Mouse (Mus musculus) liver, embryonic 13.5 days (tissue): Measurements from ENCODE around the gene C130050O18Rik. TPM values are rescaled to one million over a fixed set of nuclear protein-coding genes. Genes with fewer than 3 reads are reported as not detected.

Experiments
- ATAC-seq: fragments of 200-750 bp; cut with Nextera tagmentation; 2 replicates; pipeline ENCODE4 v1.8.0; 2017; ENCODE audit warnings: low read depth, mild to moderate bottlenecking, moderate number of reproducible peaks, moderate library complexity
- DNase-seq: peaks from one replicate; pipeline ENCODE4 v3.0.0; 2022
- H3K27ac ChIP-seq: fragments of 300-500 bp; sonication (generic); 2 replicates; pipeline ENCODE4 v1.5.1; 2015; ENCODE audit warnings: moderate library complexity, mild to moderate bottlenecking, inconsistent platforms
- H3K27me3 ChIP-seq: fragments of 300-500 bp; sonication (generic); 2 replicates; pipeline ENCODE4 v1.6.1; 2015; ENCODE audit warnings: mild to moderate bottlenecking, inconsistent platforms
- H3K36me3 ChIP-seq: fragments of 300-500 bp; sonication (generic); 2 replicates; pipeline ENCODE4 v1.6.1; 2015; ENCODE audit warnings: mild to moderate bottlenecking, inconsistent platforms
- H3K4me1 ChIP-seq: fragments of 300-500 bp; sonication (generic); replicated peaks from 2 replicates; pipeline ENCODE4 v1.6.1; 2015; ENCODE audit warnings: inconsistent platforms
- H3K4me2 ChIP-seq: fragments of 300-500 bp; sonication (generic); 2 replicates; pipeline ENCODE4 v1.6.1; 2015; ENCODE audit warnings: inconsistent platforms, mild to moderate bottlenecking, moderate library complexity
- H3K4me3 ChIP-seq: fragments of 300-500 bp; sonication (generic); replicated peaks from 2 replicates; pipeline ENCODE4 v1.5.1; 2015; ENCODE audit warnings: mild to moderate bottlenecking, inconsistent platforms
- H3K9ac ChIP-seq: fragments of 300-500 bp; sonication (generic); 2 replicates; pipeline ENCODE4 v1.6.1; 2015; ENCODE audit warnings: mild to moderate bottlenecking, inconsistent platforms
- H3K9me3 ChIP-seq: fragments of 300-500 bp; sonication (generic); replicated peaks from 2 replicates; pipeline ENCODE4 v1.6.1; 2016; ENCODE audit warnings: inconsistent platforms
- WGBS: fragments of 180-500 bp; shearing (Covaris S2); methylation state at CpG from one replicate; pipeline ENCODE4 v1.1.7; 2015; ENCODE audit not compliant: insufficient replicate concordance; 5-methylcytosine and 5-hydroxymethylcytosine counted together
- polyA plus RNA-seq: library from polyadenylated mRNA; unstranded; fragments of >200 nt; fragmentation: Nextera tagmentation; extraction: Ambion mirVana; gene quantifications from 2 replicates; pipeline ENCODE4 v1.2.1, GENCODE M21; 2015

Gene C130050O18Rik
- polyA plus RNA-seq, 1 experiment from 2014 or later = 0.89 TPM

DNA sequence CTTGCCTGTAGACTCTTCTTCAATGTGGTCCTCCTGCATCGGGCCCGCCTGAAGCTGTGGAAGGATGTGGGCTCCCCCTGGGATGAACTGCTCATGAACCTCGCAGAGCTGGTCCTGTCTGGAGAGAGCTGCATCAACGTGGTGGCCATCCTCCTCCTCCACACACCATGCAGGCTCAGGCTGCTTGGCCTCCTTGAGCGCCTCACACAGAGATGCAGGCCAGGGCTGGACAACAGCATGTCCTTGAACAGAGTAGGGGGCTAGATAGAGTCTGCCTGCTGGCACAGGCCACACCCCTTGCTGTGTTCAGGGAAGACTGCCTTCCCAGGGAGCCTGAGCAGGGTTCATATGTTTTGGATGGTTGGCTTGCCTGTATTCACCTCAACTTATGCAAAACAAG, 9.9 kb downstream of the C130050O18Rik start:
- Histone ChIP-seq H3K36me3 (peaks cover 15% of the 10 kb centered on the region; the same call in 1 of the 2 replicates), H3K27me3 (no peaks in the 10 kb centered on the region), H3K4me3 (no peak overlapping the region), H3K9ac (no peak overlapping the region), H3K4me1 (peaks cover 3% of the 10 kb centered on the region; the same call in 1 of the 2 replicates), H3K27ac (no peak overlapping the region), H3K9me3 (no peaks in the 10 kb centered on the region), H3K4me2 (no peak overlapping the region)
- WGBS = 74% methylated on average over 5 of the region's 5 CpGs
- no peak for ATAC-seq
- DNase-seq = no peak

DNA sequence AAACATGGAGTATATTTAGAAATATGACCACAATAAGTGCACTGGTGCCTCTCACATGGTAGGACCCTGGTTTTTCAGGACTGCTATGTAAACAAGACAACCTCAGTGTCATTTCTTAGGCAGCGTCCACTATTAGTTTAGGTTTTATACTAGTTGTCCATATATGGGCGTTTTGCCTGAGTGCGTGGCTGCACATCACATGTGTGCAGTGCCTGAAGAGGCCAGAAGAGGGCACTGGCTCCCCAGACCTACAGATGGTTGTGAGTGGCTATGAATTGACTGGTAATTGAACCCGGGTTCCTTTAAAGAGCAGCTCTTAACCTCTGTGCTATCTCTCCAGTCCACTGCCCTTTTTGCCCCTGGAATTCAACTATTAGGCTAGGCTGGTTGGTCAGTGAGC, 11.9 kb downstream of the C130050O18Rik start:
- no peaks in the 10 kb centered on the region for H3K9me3 ChIP-seq
- H3K27ac ChIP-seq = no peak overlapping the region
- H3K4me1 ChIP-seq = no peaks in the 10 kb centered on the region
- no peaks in the 10 kb centered on the region for H3K27me3 ChIP-seq
- no peak overlapping the region for H3K4me2 ChIP-seq
- no peak for ATAC-seq
- H3K9ac ChIP-seq = no peak overlapping the region
- no peak for DNase-seq
- H3K36me3 ChIP-seq = peaks cover 15% of the 10 kb centered on the region; the same call in 1 of the 2 replicates
- no peak overlapping the region for H3K4me3 ChIP-seq
- 82% methylated on average over 4 of the region's 4 CpGs for WGBS

DNA sequence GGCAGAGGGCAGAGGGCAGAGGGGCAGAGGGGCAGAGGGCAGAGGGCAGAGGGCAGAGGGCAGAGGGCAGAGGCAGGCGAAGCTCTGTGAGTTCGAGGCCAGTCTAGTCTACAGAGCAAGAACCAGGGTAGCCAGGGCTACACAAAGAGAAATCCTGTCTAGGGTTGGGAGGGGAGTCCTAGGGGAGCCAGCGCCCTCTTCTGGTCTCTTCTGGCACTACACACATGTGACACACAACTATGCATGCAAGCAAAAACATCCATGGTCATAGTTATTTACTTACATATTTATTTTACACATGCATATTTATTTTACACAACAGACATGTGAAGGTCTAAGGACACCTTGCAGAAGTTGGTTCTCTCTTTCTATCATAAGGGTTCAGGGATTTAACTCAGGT, 12.4 kb downstream of the C130050O18Rik start:
- H3K4me3 ChIP-seq = no peak overlapping the region
- H3K9ac ChIP-seq = no peak overlapping the region
- ATAC-seq = no peak

GRCm38 (mm10) chr5:139418110-139418509, 13.0 kb downstream of the C130050O18Rik start:
- ATAC-seq (no peak), DNase-seq (no peak)
- Histone ChIP-seq H3K4me2 (no peak overlapping the region), H3K36me3 (peaks cover 15% of the 10 kb centered on the region; the same call in 1 of the 2 replicates), H3K4me1 (no peaks in the 10 kb centered on the region), H3K27me3 (no peaks in the 10 kb centered on the region), H3K4me3 (no peak overlapping the region), H3K9me3 (no peaks in the 10 kb centered on the region), H3K27ac (no peak overlapping the region), H3K9ac (no peak overlapping the region)
- WGBS = 51% methylated on average over 2 of the region's 2 CpGs

More for the DNA sequence above, 12.4 kb downstream of the C130050O18Rik start:
- DNase-seq = no peak
- Histone ChIP-seq H3K27ac (no peak overlapping the region), H3K9me3 (no peaks in the 10 kb centered on the region), H3K36me3 (peaks cover 15% of the 10 kb centered on the region; the same call in 1 of the 2 replicates), H3K4me2 (no peak overlapping the region), H3K4me1 (no peaks in the 10 kb centered on the region), H3K27me3 (no peaks in the 10 kb centered on the region)
- 73% methylated on average over 3 of the region's 3 CpGs for WGBS

DNA sequence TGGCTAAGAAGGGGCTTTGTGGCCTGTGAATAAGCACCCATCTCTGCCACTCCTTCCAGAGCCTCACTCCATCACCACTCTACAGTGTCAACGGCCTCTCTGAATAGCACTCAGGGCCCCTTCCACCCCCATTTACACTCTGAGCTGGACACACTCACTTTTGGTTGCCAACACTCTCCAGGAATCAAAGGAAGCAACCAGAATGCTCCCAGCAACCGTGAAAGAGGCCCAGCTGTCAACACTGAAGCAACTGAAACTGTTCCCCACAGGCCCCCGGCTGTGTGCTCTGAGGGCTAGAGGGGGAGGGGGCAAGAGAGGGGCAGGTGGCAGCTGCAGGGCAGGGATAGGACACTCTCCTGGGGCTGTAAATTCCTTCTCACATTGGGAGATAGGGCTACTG, 13.6 kb downstream of the C130050O18Rik start:
- 44% methylated on average over 3 of the region's 3 CpGs for WGBS
- Histone ChIP-seq H3K4me2 (no peak overlapping the region), H3K27ac (no peak overlapping the region), H3K27me3 (no peaks in the 10 kb centered on the region), H3K4me1 (no peaks in the 10 kb centered on the region), H3K36me3 (peaks cover 15% of the 10 kb centered on the region; the same call in 1 of the 2 replicates), H3K9me3 (no peaks in the 10 kb centered on the region), H3K4me3 (no peak overlapping the region), H3K9ac (no peak overlapping the region)
- ATAC-seq (no peak), DNase-seq (no peak)

DNA sequence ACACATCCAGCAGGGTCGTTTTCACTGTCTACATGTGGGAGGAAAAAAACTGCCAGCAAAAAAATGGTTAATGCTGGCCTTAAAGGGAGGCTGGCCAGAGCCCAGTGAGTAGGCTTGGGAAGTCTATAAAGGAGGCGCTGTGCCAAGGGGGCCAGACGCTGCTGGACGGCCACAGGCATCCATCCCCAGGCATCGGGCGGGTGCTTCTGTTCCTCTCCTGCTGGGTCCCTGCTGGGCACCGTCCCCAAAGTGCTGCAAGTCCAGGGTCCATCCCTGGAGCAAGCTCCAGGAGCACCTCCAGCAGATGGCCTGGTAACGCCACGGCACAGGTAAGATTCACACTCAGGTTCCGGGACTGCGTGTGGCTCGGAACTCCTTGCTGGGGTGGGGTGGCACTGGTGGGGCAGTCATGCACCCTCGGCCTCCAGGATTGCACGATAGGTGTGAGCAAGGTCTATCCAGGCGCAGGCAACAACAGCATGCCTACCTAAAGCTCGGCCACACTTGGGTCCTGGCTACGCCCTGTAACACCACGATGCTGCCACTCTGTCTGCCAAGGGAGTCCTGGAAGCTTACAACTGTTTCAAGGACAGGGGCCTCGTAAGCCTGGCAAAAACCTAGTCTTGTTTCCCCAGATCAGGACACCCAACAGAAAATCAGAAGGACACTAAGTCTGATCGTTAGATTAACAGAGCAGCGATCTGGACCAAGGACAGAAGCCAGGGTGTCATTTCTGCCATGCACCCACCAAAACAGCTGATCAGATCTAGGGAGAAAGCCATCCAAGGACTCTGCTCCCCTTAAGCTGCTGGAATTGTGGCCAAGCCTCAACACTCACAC, 18.2 kb downstream of the C130050O18Rik start, which contains the start of gene Gper1:
Gene Gper1, plus strand, starts transcription at position 126 of the 840 bp plus-strand sequence.
- DNase-seq = no peak

GRCm38 (mm10) chr5:139425198-139425597, 20.1 kb downstream of the C130050O18Rik start:
- Histone ChIP-seq H3K9ac (no peak overlapping the region), H3K4me3 (no peak overlapping the region), H3K4me2 (no peak overlapping the region), H3K9me3 (no peaks in the 10 kb centered on the region), H3K36me3 (no peaks in the 10 kb centered on the region), H3K4me1 (peaks cover 8% of the 10 kb centered on the region), H3K27ac (no peak overlapping the region), H3K27me3 (no peaks in the 10 kb centered on the region)
- DNase-seq (no peak), ATAC-seq (no peak)
- 80% methylated on average over 9 of the region's 9 CpGs for WGBS

More for the DNA sequence above, 18.2 kb downstream of the C130050O18Rik start, which contains the start of gene Gper1:
- Histone ChIP-seq H3K9ac (no peak within 1 kb of the TSS), H3K9me3 (no peaks in the 10 kb centered on the region), H3K4me3 (no peak within 1 kb of the TSS), H3K27me3 (no peaks in the 10 kb centered on the region), H3K4me2 (no peak within 1 kb of the TSS), H3K36me3 (no peaks in the 10 kb centered on the region), H3K27ac (no peak within 1 kb of the TSS), H3K4me1 (0 out of 2 replicates have a peak, but pooled peaks cover 5% of the 10 kb centered on the region)
- 73% methylated on average over 21 of the region's 21 CpGs for WGBS
- ATAC-seq = no peak

GRCm38 (mm10) chr5:139427001-139427400, 21.9 kb downstream of the C130050O18Rik start:
- 78% methylated on average over 9 of the region's 9 CpGs for WGBS
- Histone ChIP-seq H3K4me3 (no peak overlapping the region), H3K4me2 (no peak overlapping the region), H3K9me3 (no peaks in the 10 kb centered on the region), H3K9ac (no peak overlapping the region), H3K27ac (no peak overlapping the region), H3K36me3 (no peaks in the 10 kb centered on the region), H3K4me1 (peaks cover 10% of the 10 kb centered on the region), H3K27me3 (no peaks in the 10 kb centered on the region)
- no peak for DNase-seq
- ATAC-seq = no peak

GRCm38 (mm10) chr5:139427989-139428388, 22.9 kb downstream of the C130050O18Rik start:
- no peaks in the 10 kb centered on the region for H3K36me3 ChIP-seq
- no peaks in the 10 kb centered on the region for H3K27me3 ChIP-seq
- ATAC-seq (no peak), DNase-seq (no peak)
- H3K9me3 ChIP-seq = no peaks in the 10 kb centered on the region
- no peak overlapping the region for H3K27ac ChIP-seq
- H3K4me3 ChIP-seq = no peak overlapping the region
- peaks cover 10% of the 10 kb centered on the region for H3K4me1 ChIP-seq
- H3K9ac ChIP-seq = no peak overlapping the region
- 68% methylated on average over 9 of the region's 9 CpGs for WGBS
- no peak overlapping the region for H3K4me2 ChIP-seq

- DNase-seq = no peak
- H3K27me3 ChIP-seq = no peaks in the 10 kb centered on the region
- no peaks in the 10 kb centered on the region for H3K36me3 ChIP-seq
- H3K4me1 ChIP-seq = peaks cover 17% of the 10 kb centered on the region
- no peak for ATAC-seq
- H3K9ac ChIP-seq = no peak overlapping the region
- no peak overlapping the region for H3K27ac ChIP-seq
- no peak overlapping the region for H3K4me3 ChIP-seq
- no peak overlapping the region for H3K4me2 ChIP-seq
- H3K9me3 ChIP-seq = no peaks in the 10 kb centered on the region
- 55% methylated on average over 12 of the region's 12 CpGs for WGBS
Measured at GRCm38 (mm10) chr5:139429818-139430341, 24.8 kb downstream of the C130050O18Rik start.

DNA sequence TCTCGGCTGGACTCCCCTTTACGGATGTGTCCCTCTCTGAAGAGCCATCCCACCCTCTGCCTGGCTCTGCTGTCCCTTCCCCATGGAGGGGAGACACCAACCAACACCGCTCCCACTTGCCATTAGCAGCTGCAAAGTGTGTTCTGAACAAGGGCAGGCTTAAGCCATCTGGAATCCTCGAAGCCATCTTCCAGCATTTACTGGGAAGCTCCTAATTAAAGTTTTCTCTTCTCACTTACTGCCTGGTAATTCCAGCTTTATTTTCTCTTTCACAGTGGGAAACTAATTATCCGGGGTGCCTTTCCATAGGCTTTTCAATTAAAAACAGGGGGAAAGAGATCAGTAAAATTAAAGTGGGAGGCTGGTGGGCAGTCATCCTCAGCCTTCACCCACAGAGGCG, 27.3 kb downstream of the C130050O18Rik start:
- ATAC-seq (no peak), DNase-seq (no peak)
- no peak overlapping the region for H3K4me3 ChIP-seq
- H3K9ac ChIP-seq = no peak overlapping the region
- H3K27me3 ChIP-seq = no peaks in the 10 kb centered on the region
- 78% methylated on average over 6 of the region's 6 CpGs for WGBS
- no peaks in the 10 kb centered on the region for H3K9me3 ChIP-seq
- H3K27ac ChIP-seq = no peak overlapping the region
- H3K4me2 ChIP-seq = no peak overlapping the region
- H3K36me3 ChIP-seq = no peaks in the 10 kb centered on the region
- H3K4me1 ChIP-seq = peaks cover 13% of the 10 kb centered on the region
